Mouse (Mus musculus) c-Kit-positive CD71-negative TER-119-negative erythroid progenitor cells, embryonic 14.5 days (primary cell): ENCODE data around the gene Akap13.
"Not testable (repeated sequence)": the region's sequence is repeated elsewhere in the genome, so short reads cannot be mapped to it uniquely, and the experiment has no call there.

Experiments
- DNase-seq: peaks from one replicate; pipeline ENCODE4 v3.0.0-alpha.2; 2013; ENCODE audit warnings: low read depth

The Akap13 gene

DNA sequence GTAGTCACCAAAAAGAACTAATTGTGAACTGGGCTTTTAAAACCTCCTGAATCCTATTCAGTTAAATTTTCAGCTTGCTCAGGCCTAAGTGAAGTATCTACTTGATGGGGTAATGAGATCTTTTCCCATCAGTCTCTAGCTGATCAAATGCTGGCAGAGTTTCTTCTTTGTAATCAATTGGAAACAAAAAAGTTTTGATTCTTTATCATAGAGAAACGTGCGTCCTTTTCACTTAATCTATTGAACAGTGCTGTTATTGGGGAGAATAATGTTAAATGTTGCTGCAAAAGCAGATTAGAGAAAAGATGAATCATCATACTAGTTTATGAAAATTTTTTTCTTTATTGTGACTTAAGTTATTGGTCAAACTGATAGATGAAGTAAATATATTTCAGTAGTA, 142.5 kb downstream of the Akap13 start:
- no peak for DNase-seq

DNA sequence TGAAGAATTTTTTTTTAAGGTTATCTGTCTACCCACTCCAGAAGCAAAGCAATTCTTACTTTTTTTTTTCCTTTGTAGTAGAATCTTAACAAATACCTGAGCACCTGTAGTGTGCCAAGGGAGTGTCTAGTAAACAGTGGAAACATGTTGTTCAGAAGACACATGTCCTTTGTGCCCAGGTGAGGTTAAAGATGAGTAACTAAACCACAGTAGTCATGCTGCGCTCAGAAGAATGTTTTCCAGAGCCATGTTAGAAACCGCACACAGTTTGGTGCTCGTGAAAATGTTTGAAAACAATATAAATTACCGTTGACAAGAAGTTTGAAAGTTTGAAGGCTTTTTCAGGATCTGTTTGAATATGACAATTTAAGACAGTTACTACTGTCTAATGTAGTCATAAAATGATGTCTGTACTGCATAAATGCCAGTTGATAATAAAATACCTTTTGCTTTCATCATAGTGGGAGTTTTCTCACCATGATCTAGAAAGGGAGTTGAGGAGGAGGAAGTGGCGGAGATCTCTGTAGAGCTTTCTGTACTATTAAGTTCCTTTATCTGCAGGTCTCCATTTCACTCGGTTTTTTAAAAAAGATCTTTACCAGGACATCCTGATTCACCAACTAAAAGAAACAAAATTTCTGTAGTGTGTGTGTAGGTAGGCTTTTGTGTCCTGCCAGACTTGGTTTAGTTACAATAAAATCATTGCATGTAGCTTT, 145.2 kb downstream of the Akap13 start:
- no peak for DNase-seq

DNA sequence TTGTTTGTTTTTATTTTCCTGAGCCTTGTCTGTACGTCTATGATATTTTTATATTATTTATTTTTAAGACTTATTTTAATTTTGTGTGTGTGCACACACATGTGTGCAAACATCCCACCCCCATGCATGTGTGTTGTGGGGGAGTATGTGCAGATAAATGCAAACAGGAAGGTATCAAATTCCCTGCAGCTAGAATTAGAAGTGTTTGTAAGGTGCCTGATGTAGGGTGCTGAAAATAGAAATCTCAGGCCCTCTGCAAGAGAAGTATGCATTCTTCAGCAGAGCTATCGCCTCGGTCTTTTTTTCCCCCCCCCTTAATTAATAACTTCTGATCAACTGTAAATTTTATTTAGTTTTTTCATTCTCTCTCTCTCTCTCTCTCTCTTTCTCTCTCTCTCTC, 151.9 kb downstream of the Akap13 start:
- no peak for DNase-seq

DNA sequence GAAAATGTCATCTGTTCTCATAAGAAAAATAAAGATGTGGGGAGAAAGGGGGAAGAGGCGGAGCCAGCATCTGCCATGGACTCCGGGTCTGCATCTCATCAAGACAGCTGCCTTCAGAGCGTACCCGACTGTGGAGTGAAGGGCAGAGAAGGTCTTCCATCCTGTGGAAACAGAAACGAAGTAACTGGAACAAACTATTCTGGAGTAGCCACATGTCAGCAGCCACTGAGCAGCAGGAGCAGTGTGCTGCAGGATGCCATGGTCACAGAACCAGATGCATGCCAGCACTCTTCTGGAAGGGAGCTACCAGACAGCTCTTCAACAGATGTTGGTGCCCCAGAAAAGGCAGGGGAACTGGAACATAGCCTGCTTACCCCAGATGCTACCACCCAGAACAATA, 153.4 kb downstream of the Akap13 start:
- no peak for DNase-seq

DNA sequence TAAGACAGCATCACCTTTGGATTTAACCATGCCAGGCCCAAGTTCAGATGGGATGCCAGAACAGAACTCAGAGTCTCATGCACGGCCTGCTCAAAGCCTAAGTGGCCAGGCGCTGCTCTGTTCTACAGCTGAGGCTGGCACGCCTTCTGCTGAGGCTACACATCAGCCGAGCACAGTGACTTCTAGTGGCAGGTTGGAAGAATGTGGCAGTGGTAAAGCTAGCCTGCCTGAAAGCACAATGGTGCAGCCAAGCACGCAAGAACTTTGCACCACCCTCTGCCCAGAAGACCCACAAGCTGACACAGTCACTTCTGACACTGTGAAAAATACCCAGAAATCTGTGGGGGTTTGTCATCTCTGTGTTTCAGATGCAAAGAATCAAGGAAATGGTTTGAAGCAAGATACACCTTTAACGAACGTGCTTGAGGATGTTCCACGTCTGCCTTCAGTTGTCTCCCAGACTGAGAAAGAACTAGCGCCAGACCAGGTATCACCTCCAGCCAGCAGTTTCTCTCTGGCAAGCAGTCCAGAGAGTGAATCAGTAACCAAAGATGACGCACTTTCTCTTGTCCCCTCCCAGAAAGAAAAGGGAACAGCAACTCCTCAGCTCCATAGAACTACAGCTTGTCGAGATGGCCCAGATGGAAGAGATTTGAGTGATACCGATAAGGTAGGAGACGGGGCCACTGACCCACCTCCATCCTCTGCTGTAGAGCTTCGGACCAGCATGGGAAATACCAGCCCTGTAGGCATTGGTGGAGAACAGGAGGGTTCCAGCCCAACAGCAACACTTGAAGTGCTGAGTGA, 154.3 kb downstream of the Akap13 start:
- DNase-seq: no peak

DNA sequence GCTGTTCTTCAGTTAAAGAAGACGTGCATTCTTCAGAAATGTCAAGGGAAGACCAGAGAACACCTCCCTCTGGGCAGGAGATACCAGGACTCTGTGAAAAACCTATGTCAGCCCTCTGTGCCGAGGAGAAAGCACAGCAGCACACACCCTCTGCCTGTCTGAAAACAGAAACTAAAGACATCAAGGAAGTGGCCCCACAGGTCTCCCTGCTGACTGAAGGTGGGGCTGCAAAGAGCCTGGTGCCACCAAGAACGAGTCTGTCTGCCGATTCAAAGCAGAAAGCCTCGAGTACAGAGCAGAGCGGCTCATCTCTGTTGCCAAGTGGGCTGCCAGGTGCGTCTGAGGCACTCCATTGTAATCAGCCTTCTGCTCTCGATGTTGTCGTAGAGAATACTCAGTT, 155.1 kb downstream of the Akap13 start:
- no peak for DNase-seq

DNA sequence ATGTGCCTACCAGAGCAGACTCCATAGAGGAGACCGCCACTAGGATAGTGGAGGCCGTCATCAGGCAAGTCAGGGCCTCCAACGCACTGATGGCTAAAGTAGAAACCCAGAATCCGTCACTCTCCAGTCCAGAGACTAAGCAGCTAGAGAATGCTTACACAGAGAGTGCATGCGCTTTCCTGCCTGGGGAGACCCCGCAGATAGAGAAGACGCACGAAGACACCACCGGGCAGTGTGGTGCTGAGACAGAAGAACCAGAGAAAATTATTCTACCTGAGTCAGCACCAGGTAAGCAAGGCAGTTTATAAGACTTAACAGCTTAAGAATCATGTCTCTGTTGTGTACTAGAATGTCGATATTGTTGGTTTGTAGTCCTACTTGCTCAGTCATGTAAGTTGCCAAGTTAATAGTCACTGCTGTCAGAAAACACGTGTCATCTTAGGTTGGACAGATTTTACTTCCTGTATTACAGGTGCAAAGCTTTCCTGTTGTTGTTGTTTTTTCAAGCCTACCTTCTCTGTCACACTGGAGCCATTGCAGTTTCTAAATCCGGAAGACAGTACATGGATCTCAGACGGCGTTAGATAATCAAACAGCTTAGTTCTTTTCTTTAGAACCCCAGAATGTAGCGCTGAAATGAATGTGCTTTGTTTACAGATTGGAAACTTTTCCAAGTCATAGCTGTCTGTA, 156.1 kb downstream of the Akap13 start:
- no peak for DNase-seq

DNA sequence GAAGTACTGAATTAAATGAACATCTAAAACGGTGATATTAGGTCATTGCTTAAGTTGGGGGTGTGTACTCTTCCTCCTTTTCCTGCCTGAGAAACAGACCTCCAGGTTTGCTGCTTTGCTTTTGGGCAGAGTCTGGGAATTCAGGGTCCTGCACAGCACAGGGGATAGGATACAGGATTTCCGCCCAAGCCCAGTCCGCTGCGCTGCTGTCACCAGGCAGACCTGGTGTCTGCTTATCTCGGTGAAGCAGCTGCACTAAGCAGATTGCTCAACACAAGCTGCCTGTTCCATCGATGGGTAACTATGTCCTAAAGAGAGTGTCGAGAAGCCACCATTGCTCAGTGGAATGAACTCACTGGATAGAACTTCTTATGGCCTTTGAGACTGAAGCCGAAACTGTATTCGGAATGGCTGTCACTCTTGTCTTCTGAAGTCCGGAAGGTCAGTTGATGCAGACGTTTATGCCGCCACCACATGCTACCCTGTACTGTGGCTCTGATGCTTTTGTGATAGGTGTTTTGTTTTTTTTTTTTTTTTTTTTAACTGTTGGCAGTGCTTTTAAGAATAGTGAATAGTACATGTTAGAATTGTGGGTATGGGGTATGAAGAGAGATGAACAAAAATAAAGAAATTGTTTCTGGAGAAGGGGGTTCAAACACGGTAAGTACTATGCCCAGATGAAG, 156.8 kb downstream of the Akap13 start:
- peak; percentile 68 for DNase-seq

DNA sequence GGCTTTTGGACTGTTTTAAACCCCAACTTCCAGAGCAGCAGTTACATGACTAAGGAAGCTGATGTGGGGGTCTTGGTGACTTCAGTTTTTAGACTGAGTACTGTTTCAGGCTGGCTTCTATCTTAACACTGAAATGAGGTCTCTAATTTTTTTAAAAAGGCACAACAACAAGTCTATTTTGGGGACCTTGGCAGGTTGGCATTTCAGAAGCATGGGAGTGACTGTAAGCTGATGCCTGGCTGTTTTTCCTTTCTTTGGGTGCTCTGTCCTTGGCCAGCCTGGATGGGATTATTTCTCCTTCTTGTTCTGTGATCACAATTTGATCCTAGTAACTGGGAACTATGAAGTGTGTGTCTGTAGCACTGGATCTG, 157.3 kb downstream of the Akap13 start:
- no peak for DNase-seq

DNA sequence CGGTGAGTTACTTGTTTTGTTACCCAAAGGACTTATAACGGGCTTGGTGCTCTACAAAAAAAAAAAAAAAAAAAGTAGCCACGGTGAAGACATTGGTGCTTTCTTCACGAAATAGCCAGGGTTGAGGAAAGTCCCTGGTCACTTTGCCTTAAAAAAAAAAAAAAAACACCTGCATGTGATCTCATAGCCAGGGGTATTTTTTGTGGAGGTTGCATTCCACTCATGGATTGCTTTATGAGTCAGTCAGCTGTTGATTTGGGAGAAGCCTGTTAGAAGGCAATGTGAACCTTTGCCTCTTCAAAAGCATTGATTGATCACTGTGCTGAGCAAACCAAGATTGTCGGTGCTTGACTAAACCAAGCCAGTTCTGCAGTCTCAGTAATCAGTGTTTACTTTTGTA, 157.9 kb downstream of the Akap13 start:
- DNase-seq: no peak

DNA sequence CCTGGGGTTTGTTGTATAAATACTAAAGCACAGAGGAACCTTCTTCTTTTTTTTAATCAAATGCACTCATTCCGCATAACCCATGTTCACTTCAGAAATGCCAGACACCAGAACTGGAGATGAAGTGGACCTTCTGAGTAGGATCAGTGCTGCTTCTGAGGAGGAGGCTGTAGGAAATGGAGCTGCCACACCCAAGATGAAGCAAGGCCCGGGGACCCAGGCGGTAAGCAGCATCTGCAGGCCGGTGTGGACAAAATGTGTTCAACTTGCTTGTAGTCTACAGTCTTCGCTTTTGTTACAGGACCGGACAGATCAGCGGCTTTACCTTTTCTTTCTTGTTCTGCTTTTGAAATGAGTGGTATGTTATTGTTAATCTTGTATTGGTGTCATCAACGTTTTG, 159.5 kb downstream of the Akap13 start:
- no peak for DNase-seq

DNA sequence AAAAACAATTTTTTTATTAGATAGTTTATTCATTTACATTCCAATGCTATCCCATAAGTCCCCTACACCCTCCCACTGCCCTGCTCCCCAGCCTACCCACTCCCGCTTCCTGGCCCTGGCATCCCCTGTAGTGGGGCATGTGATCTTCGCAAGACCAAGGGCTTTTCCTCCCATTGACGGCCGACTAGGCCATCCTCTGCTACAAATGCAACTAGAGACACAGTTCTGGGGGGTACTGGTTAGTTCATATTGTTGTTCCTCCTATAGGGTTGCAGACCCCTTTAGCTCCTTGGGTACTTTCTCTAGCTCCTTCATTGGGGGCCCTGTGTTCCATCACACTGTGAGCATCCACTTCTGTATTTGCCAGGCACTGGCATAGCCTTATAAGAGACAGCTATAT, 161.9 kb downstream of the Akap13 start:
- DNase-seq: not testable (repeated sequence)

DNA sequence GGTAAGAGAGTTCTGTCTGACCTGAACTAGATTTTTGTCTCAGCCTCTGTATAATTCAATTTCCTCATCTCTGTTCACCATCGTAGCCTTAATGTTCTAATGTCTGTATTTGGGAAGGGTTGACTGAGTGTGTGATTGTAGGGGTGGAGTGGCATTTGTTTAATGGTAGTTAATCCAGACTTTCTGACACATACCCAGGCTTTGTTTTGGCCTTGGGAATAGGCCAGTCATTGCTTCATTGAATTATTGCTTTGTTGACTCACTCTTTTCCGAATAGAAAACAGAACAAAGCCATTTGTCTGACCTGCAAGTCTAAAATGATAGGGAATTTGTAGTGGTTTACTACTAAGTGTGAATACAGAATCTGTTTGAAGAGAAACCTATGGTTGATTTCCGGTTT, 163.4 kb downstream of the Akap13 start:
- no peak for DNase-seq

DNA sequence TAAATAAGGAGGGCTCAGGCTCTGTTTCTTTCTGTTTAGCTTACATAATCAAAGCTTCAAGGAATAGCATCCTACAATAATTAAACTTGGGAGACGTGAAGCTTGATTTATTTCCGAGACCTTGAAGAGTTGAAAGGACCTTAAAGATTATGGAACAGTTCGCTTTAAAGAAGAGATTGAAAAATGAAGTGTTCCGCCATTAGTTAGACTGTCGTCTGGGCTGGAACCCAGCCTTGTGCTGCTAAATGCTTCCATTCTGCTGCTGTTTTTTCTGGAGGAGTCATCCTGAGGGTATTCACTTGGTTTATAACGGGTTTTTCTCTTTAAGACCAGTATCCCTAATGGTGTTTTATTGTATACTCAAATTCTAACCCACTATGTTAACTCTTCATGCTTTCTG, 164.5 kb downstream of the Akap13 start:
- DNase-seq: no peak

DNA sequence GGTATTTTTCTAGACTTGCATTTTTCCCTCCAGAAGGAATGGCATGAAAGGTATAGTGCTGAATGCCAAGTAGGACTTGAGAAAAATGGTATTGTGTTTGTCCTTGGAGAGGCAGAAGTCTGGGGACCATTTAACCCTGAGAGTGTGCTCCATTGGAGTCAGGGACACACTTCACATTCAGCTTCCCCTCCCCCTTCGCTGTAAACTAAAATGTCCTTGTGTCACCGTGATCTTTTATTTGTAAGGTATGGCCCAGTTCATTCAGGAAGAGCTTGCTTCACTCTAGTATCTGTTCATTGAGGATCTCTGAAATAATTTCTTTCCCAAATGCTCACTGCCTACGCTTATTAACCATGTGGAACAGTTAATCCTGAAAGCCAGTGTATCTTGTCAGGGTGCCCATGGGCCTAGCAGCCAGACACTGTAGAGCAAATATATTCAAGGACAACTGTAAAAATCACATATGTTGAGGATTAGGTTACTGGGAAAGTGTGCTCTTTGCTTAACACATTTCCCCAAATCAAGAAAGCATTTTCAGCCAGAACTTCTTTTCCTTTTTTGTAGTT, 165.1 kb downstream of the Akap13 start:
- DNase-seq: no peak

DNA sequence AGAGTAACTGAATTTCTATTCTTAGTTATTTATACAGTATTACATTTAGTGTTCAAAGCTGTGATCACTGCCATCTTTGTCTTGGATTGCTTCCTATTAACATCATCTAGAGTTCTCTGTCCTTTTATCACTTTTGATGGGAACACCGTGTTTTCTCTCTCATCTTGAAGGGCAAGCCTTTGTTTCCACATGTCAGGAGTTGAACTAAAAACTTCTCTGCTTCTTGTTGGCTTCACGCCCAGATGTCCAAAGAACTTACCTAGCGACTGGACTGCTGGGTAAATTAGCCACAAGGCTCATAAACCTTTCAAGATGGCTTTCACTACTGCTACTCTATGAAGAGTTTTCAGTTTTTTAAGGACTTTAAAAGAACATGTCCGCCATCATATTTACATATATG, 165.6 kb downstream of the Akap13 start:
- DNase-seq: no peak

DNA sequence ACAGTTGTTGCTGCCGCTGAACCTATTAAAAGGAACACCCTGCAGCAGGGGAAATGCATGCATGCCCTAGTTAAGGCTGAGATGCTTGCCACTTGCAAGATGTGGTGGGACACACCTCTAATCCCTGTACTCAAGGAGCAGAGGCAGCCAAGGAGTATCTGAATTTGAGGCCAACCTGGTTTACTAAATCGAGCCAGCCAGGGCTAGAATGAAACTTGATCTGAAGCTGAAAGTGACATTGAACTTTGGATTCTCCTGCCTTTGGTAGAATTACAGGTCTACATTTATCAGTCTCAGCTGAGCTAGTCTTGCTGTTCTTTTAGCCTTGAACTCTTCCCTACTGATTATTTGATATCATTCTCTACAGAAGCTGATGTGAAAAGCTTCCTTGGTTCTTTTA, 172.5 kb downstream of the Akap13 start:
- no peak for DNase-seq

DNA sequence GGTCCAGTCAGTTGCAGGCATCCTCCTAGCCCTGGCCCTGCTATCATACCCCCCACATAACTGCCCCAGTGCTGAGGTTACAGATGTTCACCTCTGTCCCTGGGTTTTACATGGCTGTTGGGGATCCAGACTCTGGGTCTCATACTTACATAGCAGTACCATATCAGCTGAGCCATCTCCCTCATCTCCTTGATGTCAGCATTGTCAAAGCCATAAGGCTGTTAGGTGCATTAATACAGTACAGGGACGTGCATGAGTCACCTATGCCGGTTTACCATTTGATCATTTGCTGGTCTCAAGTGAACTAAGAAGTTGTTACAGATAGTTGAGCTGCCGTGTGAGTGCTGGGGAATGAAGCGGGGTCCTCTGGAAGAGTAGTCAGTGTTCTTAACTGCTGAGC, 174.3 kb downstream of the Akap13 start:
- DNase-seq: no peak

DNA sequence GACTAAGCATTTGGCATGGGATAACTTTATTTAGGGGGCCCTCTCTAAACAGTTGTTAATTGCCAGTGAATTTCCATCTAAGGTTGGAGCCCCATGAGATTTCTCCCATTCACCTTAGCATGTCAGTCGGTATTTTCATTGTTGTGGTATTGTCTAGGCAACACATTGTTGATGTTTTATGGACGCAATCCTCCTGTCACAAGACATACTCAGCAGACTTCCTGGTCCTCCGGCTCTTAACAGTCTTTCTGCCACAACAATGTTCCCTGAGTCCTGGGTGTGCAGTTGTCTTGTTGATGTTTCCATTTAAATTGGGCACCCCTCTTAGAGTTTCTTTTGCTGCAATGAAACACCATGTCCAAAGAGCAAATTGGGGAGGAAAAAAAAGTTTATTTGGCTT, 177.6 kb downstream of the Akap13 start:
- DNase-seq: no peak

DNA sequence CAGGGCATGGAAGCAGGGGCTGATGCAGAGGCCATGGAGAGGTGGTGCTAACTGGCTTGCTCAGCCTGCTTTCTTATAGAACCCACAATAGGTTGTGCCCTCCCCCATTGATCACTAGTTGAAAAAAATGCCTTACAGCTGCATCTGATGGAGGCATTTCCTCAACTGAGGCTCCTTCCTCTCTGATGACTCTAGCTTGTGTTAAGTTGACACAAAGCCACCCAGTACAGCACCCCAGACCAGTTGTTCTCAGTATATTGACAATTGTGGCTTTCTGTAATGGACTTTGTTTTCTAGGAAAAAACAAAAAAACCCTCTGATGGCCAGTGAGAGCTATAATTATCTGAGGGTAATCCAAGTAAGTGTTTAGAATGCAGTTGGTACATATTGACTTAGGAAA, 178.1 kb downstream of the Akap13 start:
- no peak for DNase-seq

DNA sequence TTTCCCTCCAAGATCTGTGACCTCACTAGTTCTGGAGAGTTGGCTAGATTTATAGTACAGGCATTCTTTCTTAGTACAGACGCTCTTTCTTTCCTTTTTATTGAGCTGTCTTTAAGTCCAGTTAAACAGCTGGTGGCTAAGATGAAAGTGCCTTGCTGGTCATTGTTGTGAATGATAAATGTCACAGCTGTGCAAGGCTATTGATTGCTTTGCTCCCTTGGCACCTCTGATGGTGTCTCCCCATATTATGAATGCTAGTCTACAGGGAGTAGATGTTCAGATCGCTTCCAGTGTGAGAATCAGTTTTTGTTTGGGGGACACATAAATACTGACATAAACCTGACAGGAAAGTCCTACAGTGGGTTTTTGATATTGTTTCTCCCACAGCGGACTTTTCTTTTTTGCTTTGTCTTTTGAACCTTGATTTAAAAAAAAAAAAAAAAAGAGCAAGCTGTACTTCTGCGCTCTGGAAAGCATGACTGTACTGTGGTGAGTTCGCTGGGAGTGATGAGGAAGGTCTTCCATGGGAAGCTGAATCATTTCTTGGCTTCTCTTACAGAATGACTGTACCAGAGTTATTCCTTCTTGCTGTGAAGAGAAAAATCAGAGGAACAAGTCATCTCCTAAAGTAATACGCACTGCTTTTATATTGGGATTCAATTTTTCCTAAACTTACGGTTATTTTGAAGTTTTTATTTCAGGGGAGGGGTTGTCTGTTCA, 178.6 kb downstream of the Akap13 start:
- DNase-seq: no peak

DNA sequence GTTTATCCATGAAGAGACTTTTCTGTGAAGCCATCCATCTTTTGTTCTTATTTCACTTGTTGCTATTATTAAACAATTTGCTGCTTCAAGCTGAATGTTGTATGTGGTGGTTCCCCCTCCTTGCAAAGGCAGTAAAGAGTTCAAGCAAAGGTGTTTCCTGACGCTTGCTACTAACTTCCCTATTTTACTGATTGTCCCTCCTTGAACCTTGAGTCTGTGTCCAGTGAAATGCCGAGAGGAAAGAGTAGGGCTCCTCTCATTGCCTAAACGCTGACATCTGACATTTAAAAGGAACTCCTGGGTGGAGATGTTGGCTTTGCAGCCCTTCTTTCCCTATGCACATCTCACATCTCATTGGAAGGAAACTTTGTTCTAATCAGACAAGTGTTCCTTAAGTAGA, 183.4 kb downstream of the Akap13 start:
- no peak for DNase-seq
